Mouse (Mus musculus) stomach, embryonic 14.5 days (tissue): Measurements from ENCODE around the gene Olfr734. TPM values are rescaled to one million over a fixed set of nuclear protein-coding genes. Genes with fewer than 3 reads are reported as not detected.

Experiments
- ATAC-seq: fragments of 200-750 bp; cut with Nextera tagmentation; 2 replicates; pipeline ENCODE4 v1.8.0; 2017; ENCODE audit warnings: low read depth, moderate TSS enrichment; ENCODE audit not compliant: insufficient number of reproducible peaks, insufficient read depth, low FRiP score
- H3K27ac ChIP-seq: fragments of 300-500 bp; sonication (generic); 2 replicates; pipeline ENCODE4 v1.5.1; 2014; ENCODE audit warnings: mild to moderate bottlenecking, low read length, moderate library complexity, mixed read lengths
- H3K27me3 ChIP-seq: fragments of 300-500 bp; sonication (generic); 2 replicates; pipeline ENCODE4 v1.6.1; 2014; ENCODE audit warnings: low read length, control low read depth, mixed read lengths; ENCODE audit not compliant: control insufficient read depth, insufficient read depth
- H3K36me3 ChIP-seq: fragments of 300-500 bp; sonication (generic); 2 replicates; pipeline ENCODE4 v1.6.1; 2014; ENCODE audit warnings: mild to moderate bottlenecking, control low read depth, low read length, moderate library complexity, mixed read lengths; ENCODE audit not compliant: control insufficient read depth, insufficient read depth
- H3K4me1 ChIP-seq: fragments of 300-500 bp; sonication (generic); 2 replicates; pipeline ENCODE4 v1.6.1; 2014; ENCODE audit warnings: low read length, control low read depth, mixed read lengths; ENCODE audit not compliant: control insufficient read depth, insufficient read depth
- H3K4me2 ChIP-seq: fragments of 300-500 bp; sonication (generic); replicated peaks from 2 replicates; pipeline ENCODE4 v1.6.1; 2014; ENCODE audit warnings: low read depth, low read length, control low read depth
- H3K4me3 ChIP-seq: fragments of 300-500 bp; sonication (generic); 2 replicates; pipeline ENCODE4 v1.5.1; 2014; ENCODE audit warnings: low read depth, low read length, control low read depth
- H3K9ac ChIP-seq: fragments of 300-500 bp; sonication (generic); replicated peaks from 2 replicates; pipeline ENCODE4 v1.6.1; 2014; ENCODE audit warnings: low read depth, mild to moderate bottlenecking, control low read depth, low read length, moderate library complexity, mixed read lengths
- H3K9me3 ChIP-seq: fragments of 300-500 bp; sonication (generic); 2 replicates; pipeline ENCODE4 v1.6.1; 2016; ENCODE audit warnings: low read depth, low read length, control low read depth; ENCODE audit not compliant: control insufficient read depth
- WGBS: fragments of 180-500 bp; shearing (Covaris S2); extraction: QIAGEN DNeasy Blood & Tissue Kit; methylation state at CpG from one replicate; pipeline ENCODE4 v1.1.7; 2014; 5-methylcytosine and 5-hydroxymethylcytosine counted together
- polyA plus RNA-seq: library from polyadenylated mRNA; unstranded; fragments of >200 nt; fragmentation: Nextera tagmentation; extraction: Ambion mirVana; gene quantifications from 2 replicates; pipeline ENCODE4 v1.2.1, GENCODE M21; 2014

Olfr734 gene
- not detected in 2 replicates for polyA plus RNA-seq

DNA sequence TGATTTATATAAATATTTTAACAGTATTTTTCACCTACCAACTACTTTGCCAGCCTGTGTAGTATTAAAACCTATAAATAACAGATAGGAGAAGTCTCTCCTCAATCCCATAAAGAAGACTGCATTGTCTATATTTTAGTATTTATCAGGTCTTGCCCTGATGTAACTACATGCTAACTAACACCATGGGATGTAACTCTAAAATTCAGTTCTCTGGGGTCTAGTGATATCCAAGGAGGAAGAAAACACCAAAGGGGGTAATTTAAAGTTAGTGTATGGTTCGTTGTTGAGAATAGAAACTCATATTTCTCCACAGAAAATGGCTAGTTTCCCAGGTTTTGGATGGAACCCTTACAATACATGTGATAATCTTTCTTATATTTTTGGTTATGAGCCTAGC is at the start of gene Olfr734:
TSS of gene Olfr734 (minus strand) at position 101 of the 400 bp plus-strand sequence.
- Histone ChIP-seq H3K27me3 (no peaks in the 10 kb centered on the region), H3K4me3 (no peak within 1 kb of the TSS), H3K27ac (no peak within 1 kb of the TSS), H3K36me3 (no peaks in the 10 kb centered on the region), H3K9me3 (no peaks in the 10 kb centered on the region), H3K4me1 (no peaks in the 10 kb centered on the region), H3K9ac (no peak within 1 kb of the TSS), H3K4me2 (no peak within 1 kb of the TSS)
- no peak for ATAC-seq
- WGBS = 63% methylated on average over 1 of the region's 1 CpGs

DNA sequence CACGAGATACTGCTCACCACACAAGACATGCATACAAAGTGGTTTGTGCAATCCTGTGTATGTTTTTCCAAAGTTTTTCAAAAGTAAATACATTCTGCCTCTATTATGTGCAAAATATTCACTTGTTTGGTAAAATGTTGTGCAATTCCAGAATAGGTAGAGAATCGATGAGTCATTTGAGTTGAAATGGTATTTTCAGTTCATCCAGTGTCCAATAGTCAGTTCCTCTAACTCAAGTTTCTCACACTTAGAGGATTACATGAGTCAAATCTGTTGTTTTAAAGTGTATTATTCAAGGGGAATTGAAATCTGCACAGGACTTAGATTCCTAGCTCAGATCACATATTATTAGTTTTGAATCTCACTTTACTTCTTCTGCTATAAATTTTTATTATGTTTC is 37.0 kb upstream of the Olfr734 start:
- Histone ChIP-seq H3K27me3 (no peaks in the 10 kb centered on the region), H3K4me1 (no peaks in the 10 kb centered on the region), H3K9me3 (no peaks in the 10 kb centered on the region), H3K27ac (no peak overlapping the region), H3K9ac (no peak overlapping the region), H3K4me2 (no peak overlapping the region), H3K36me3 (no peaks in the 10 kb centered on the region), H3K4me3 (no peak overlapping the region)
- ATAC-seq = no peak
- 93% methylated on average over 2 of the region's 2 CpGs for WGBS

DNA sequence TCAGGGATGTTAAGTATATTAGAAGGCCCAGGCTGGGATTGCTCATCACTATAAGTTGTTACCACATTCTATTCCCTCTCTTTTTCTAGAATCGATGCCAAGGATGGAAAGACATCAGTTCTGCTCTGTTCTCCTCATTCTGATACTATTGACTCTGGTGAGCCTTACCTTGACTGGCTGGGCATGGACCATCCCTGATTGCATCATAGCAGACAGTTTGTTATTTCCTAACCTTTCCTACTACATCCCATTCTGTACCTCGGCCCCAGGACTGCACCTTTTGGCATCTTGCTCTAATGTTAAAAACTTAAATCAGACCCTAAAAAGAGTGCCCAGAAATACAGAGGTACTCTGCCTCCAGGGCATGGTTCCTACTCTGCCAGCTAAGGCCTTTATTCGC is 33.9 kb upstream of the Olfr734 start:
- Histone ChIP-seq H3K27me3 (no peaks in the 10 kb centered on the region), H3K36me3 (no peaks in the 10 kb centered on the region), H3K4me2 (no peak overlapping the region), H3K27ac (no peak overlapping the region), H3K4me3 (no peak overlapping the region), H3K9me3 (no peaks in the 10 kb centered on the region), H3K9ac (no peak overlapping the region), H3K4me1 (no peaks in the 10 kb centered on the region)
- WGBS = 81% methylated on average over 3 of the region's 3 CpGs
- ATAC-seq = no peak

DNA sequence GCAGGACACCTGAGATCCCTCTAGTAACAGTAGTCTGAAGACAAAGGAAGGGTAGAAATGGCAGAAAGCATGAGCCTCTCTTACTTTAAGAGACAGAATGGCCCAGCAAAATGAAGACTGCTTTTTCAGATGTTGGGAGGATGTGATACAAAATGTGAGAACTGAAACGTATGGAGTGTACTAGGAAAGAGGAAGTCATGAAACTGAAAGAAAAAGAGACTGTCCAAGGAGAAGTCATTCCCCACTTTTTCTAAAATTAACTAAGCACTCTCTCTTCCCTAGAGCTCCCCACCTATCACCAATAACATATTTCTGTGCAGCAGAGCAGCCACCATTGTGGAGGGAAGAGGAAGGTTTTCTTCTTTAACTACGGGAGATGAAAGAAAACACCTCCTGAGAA is 31.0 kb upstream of the Olfr734 start, which contains the start of gene Tlr11:
TSS of gene Tlr11 (plus strand) at position 322 of the 400 bp plus-strand sequence.
- ATAC-seq = no peak
- Histone ChIP-seq H3K4me3 (no peak within 1 kb of the TSS), H3K9me3 (no peaks in the 10 kb centered on the region), H3K36me3 (no peaks in the 10 kb centered on the region), H3K4me1 (no peaks in the 10 kb centered on the region), H3K27me3 (no peaks in the 10 kb centered on the region), H3K9ac (no peak within 1 kb of the TSS), H3K4me2 (no peak within 1 kb of the TSS), H3K27ac (no peak within 1 kb of the TSS)
- 81% methylated on average over 2 of the region's 2 CpGs for WGBS

DNA sequence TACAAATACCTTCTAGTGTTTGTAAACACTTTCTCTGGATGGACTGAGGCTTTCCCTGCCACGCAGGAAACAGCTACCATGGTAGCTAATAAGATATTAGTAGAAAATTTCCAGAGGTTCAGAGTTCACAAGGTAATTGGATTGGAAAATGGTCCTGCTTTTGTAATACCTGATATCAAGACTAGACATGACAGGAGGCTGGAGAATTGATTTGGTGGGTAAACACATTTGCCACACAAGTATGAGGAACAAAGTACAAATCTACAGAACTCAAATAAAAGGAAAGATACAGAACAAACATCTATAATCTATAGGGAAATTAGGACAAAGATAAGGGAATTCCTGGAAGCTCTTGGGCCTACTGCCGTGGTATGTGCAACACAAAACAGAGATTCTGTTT is 30.2 kb upstream of the Olfr734 start:
- Histone ChIP-seq H3K27me3 (no peaks in the 10 kb centered on the region), H3K9me3 (no peaks in the 10 kb centered on the region), H3K27ac (no peak overlapping the region), H3K4me2 (no peak overlapping the region), H3K4me3 (no peak overlapping the region), H3K36me3 (no peaks in the 10 kb centered on the region), H3K4me1 (no peaks in the 10 kb centered on the region), H3K9ac (no peak overlapping the region)
- WGBS = 65% methylated on average over 2 of the region's 2 CpGs
- ATAC-seq = no peak

DNA sequence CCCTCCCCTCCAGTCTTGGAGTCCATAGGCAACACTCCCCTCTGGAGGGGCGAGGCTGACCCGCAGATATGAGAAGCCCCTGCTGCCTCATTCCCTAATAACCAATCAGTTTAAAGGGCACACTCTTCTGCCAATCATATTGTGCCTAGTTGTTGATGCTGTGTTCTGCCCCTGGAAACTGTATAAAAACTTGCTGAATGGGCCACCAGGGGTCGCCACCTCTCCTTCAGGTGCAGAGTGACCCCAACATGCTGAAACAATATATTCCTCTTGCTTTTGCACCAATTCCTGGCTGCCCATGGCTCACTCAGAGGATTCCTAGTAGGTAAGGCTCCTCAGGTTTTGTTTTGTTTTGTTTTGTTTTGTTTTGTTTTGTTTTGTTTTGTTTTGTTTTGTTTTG is 25.9 kb upstream of the Olfr734 start:
- Histone ChIP-seq H3K27me3 (no peaks in the 10 kb centered on the region), H3K4me3 (no peak overlapping the region), H3K9ac (no peak overlapping the region), H3K4me2 (no peak overlapping the region), H3K9me3 (no peaks in the 10 kb centered on the region), H3K27ac (no peak overlapping the region), H3K36me3 (no peaks in the 10 kb centered on the region), H3K4me1 (no peaks in the 10 kb centered on the region)
- ATAC-seq = no peak
- WGBS = 44% methylated on average over 3 of the region's 3 CpGs

DNA sequence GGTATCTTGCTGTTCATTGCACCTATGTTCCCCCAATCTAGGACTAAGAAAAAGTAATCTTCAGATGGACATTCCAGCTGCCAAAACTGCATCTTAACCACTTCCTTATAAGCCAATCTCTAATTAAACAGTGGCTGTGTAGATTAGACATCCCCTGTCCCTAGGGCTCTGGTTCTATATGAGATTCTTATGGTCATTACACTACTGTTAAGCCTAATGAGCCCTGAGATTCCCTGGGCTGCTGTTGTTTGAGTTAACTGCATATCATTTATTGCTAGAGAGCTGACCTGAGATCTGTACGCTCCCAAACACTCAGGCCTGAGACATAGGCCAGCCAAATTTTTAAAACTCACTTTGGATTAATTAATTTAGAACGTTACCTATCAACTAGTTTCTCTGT is 22.2 kb upstream of the Olfr734 start, which contains the start of gene Olfr735:
TSS of gene Olfr735 (minus strand) at position 77 of the 400 bp plus-strand sequence.
- WGBS = 80% methylated on average over 2 of the region's 2 CpGs
- Histone ChIP-seq H3K9ac (no peak within 1 kb of the TSS), H3K27me3 (no peaks in the 10 kb centered on the region), H3K36me3 (no peaks in the 10 kb centered on the region), H3K4me3 (no peak within 1 kb of the TSS), H3K4me1 (no peaks in the 10 kb centered on the region), H3K27ac (no peak within 1 kb of the TSS), H3K4me2 (no peak within 1 kb of the TSS), H3K9me3 (no peaks in the 10 kb centered on the region)
- no peak for ATAC-seq

DNA sequence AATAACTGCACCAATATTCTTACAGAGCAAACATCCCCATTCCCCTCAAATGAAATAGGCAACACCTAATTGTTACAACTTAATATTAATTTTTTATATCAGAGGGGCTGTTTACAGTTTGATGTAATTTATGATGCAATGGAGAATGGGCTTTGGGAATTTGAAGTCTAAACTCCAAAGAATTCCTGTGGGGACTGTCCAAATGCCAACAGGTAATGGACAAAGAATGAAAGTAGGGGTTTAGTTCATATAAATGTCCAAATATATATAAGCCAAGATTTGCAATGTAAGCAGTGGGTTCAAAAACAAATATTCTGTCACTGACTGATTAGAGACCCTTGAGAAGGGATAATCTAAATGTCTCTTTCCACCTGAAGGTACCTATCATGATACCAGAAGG is 25.1 kb downstream of the Olfr734 start, which contains the start of gene Olfr733:
TSS of gene Olfr733 (minus strand) at position 101 of the 400 bp plus-strand sequence.
- H3K9ac ChIP-seq = no peak within 1 kb of the TSS
- no peak within 1 kb of the TSS for H3K27ac ChIP-seq
- H3K4me1 ChIP-seq = no peaks in the 10 kb centered on the region
- H3K36me3 ChIP-seq = no peaks in the 10 kb centered on the region
- no peaks in the 10 kb centered on the region for H3K9me3 ChIP-seq
- ATAC-seq = no peak
- no peak within 1 kb of the TSS for H3K4me3 ChIP-seq
- H3K27me3 ChIP-seq = no peaks in the 10 kb centered on the region
- no peak within 1 kb of the TSS for H3K4me2 ChIP-seq

DNA sequence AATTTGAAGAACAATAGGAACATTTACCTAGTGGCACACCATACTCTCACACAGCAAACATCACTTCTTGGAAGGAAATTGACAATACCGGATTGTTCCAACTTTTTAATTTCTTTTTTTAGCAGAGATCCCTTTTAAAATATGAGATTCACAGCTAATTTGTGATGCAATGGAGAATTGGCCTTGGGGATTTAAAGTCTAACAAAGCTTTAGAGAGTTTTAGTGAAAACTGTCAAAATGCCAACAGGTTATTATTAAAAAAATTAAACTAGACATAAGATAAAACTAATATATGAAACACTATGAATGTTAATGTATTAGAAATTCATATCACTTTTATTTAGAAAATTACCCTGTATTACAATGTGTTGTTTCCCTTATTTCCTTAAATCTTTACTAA is 42.5 kb downstream of the Olfr734 start, which contains the start of gene Olfr732:
TSS of gene Olfr732 (minus strand) at position 101 of the 400 bp plus-strand sequence.
- H3K36me3 ChIP-seq = no peaks in the 10 kb centered on the region
- no peak within 1 kb of the TSS for H3K4me3 ChIP-seq
- no peak within 1 kb of the TSS for H3K4me2 ChIP-seq
- 93% methylated on average over 1 of the region's 1 CpGs for WGBS
- no peaks in the 10 kb centered on the region for H3K4me1 ChIP-seq
- no peak for ATAC-seq
- no peak within 1 kb of the TSS for H3K27ac ChIP-seq
- H3K27me3 ChIP-seq = no peaks in the 10 kb centered on the region
- H3K9me3 ChIP-seq = no peaks in the 10 kb centered on the region
- H3K9ac ChIP-seq = no peak within 1 kb of the TSS
